Mouse (Mus musculus) forebrain, embryonic 11.5 days (tissue): ENCODE measurements at regions not wholly inside any gene's neighbourhood (a gene's known extent, or its start where the extent isn't known, plus 50 kb on each side); places are given as distances from the start of the nearest gene placed in this dataset.

Experiments used
- ATAC-seq: fragments of 200-750 bp; cut with Nextera tagmentation; replicated peaks from 2 replicates; pipeline ENCODE4 v1.8.0; 2017; ENCODE audit warnings: moderate TSS enrichment; ENCODE audit not compliant: low FRiP score
- DNase-seq: peaks from one replicate; pipeline ENCODE4 v3.0.0-alpha.2; 2017; ENCODE audit warnings: low spot score
- H3K27ac ChIP-seq: fragments of 300-500 bp; sonication (generic); 2 replicates; pipeline ENCODE4 v1.5.1; 2014; ENCODE audit warnings: low read depth, low read length
- H3K27me3 ChIP-seq: fragments of 300-500 bp; sonication (generic); 2 replicates; pipeline ENCODE4 v1.6.1; 2014; ENCODE audit warnings: mild to moderate bottlenecking, low read length, mixed read lengths; ENCODE audit not compliant: control insufficient read depth, insufficient read depth
- H3K36me3 ChIP-seq: fragments of 300-500 bp; sonication (generic); 2 replicates; pipeline ENCODE4 v1.6.1; 2014; ENCODE audit warnings: mild to moderate bottlenecking, low read length, moderate library complexity, mixed read lengths; ENCODE audit not compliant: control insufficient read depth, insufficient read depth
- H3K4me1 ChIP-seq: fragments of 300-500 bp; sonication (generic); replicated peaks from 2 replicates; pipeline ENCODE4 v1.6.1; 2014; ENCODE audit warnings: low read length, mixed read lengths; ENCODE audit not compliant: control insufficient read depth, insufficient read depth
- H3K4me2 ChIP-seq: fragments of 300-500 bp; sonication (generic); 2 replicates; pipeline ENCODE4 v1.6.1; 2014; ENCODE audit warnings: low read depth, mild to moderate bottlenecking, low read length, moderate library complexity, mixed read lengths; ENCODE audit not compliant: severe bottlenecking
- H3K4me3 ChIP-seq: fragments of 300-500 bp; sonication (generic); 2 replicates; pipeline ENCODE4 v1.5.1; 2014; ENCODE audit warnings: low read depth, low read length
- H3K9ac ChIP-seq: fragments of 300-500 bp; sonication (generic); 2 replicates; pipeline ENCODE4 v1.6.1; 2014; ENCODE audit warnings: low read length
- H3K9me3 ChIP-seq: fragments of 300-500 bp; sonication (generic); 2 replicates; pipeline ENCODE4 v1.6.1; 2016; ENCODE audit warnings: low read length, mixed read lengths; ENCODE audit not compliant: control insufficient read depth
- WGBS: fragments of 180-500 bp; shearing (Covaris S2); extraction: QIAGEN DNeasy Blood & Tissue Kit; methylation state at CpG from one replicate; pipeline ENCODE4 v1.1.7; 2014; 5-methylcytosine and 5-hydroxymethylcytosine counted together

DNA sequence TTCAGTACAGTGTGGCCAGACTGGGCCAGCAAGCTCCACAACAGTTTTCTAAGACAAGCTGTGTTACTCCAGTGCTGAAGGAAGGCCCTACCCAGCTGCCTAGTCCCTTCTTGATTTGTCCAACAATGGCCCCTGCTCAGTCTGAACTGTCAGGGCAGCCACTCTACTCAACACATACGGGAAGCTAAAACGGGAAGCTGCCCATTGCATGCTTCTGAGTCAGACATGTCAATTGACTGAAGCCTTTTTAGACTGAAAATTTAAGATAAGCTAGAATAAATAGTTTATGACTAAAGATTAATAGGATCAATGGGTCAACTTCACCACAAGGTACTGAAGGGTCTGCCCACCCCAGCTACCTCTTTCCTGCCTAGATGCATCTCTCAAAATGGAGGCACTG, 181.4 kb upstream of the Cdyl start:
- no peaks in the 10 kb centered on the region for H3K9me3 ChIP-seq
- no peaks in the 10 kb centered on the region for H3K4me1 ChIP-seq
- WGBS, result 93% methylated on average over 2 of the region's 2 CpGs
- H3K27ac ChIP-seq, result no peak overlapping the region
- no peak overlapping the region for H3K4me2 ChIP-seq
- H3K4me3 ChIP-seq, result no peak overlapping the region
- no peak overlapping the region for H3K9ac ChIP-seq
- ATAC-seq (no peak), DNase-seq (no peak)
- no peaks in the 10 kb centered on the region for H3K27me3 ChIP-seq
- H3K36me3 ChIP-seq, result no peaks in the 10 kb centered on the region

GRCm38 (mm10) chr13:35482340-35482739, 177.3 kb upstream of the Cdyl start:
- no peaks in the 10 kb centered on the region for H3K9me3 ChIP-seq
- H3K4me1 ChIP-seq, result no peaks in the 10 kb centered on the region
- H3K4me2 ChIP-seq, result no peak overlapping the region
- H3K9ac ChIP-seq, result no peak overlapping the region
- no peaks in the 10 kb centered on the region for H3K36me3 ChIP-seq
- H3K4me3 ChIP-seq, result no peak overlapping the region
- ATAC-seq (no peak), DNase-seq (no peak)
- WGBS, result 89% methylated on average over 4 of the region's 4 CpGs
- H3K27me3 ChIP-seq, result no peaks in the 10 kb centered on the region
- H3K27ac ChIP-seq, result no peak overlapping the region

DNA sequence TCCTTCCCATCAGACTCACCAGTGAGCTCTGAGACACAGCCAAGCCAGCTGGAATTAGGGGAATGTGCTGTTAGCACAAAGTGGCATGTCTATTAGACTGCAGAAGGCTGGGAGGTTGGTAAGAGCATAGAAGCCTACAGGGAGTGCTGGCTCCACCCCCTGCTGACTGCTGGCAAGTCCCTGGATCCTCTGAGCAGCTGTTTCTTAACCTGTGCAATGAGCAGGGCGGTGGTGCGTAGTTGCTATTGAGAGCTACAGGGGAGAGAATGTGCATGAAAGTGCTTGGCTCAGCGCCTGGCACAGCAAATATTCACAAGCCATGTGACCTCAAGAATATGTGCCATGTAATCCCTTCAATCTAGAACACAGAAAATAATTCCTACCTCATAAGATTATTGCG, 173.5 kb upstream of the Cdyl start:
- WGBS, result 87% methylated on average over 4 of the region's 4 CpGs
- DNase-seq, result no peak
- H3K4me1 ChIP-seq, result no peaks in the 10 kb centered on the region

GRCm38 (mm10) chr13:35499776-35500175, 159.9 kb upstream of the Cdyl start:
- Histone ChIP-seq H3K9me3 (no peaks in the 10 kb centered on the region), H3K27ac (no peak overlapping the region), H3K36me3 (no peaks in the 10 kb centered on the region), H3K4me2 (no peak overlapping the region), H3K27me3 (no peaks in the 10 kb centered on the region), H3K4me3 (no peak overlapping the region), H3K4me1 (no peaks in the 10 kb centered on the region), H3K9ac (no peak overlapping the region)
- 91% methylated on average over 2 of the region's 2 CpGs for WGBS
- no peak for DNase-seq
- no peak for ATAC-seq

More for the DNA sequence above, 173.5 kb upstream of the Cdyl start:
- no peak overlapping the region for H3K4me3 ChIP-seq
- H3K27me3 ChIP-seq, result no peaks in the 10 kb centered on the region
- H3K36me3 ChIP-seq, result no peaks in the 10 kb centered on the region
- H3K9ac ChIP-seq, result no peak overlapping the region
- no peak overlapping the region for H3K4me2 ChIP-seq
- no peaks in the 10 kb centered on the region for H3K9me3 ChIP-seq
- no peak overlapping the region for H3K27ac ChIP-seq
- ATAC-seq, result no peak

GRCm38 (mm10) chr13:35500891-35501290, 158.7 kb upstream of the Cdyl start:
- Histone ChIP-seq H3K27ac (no peak overlapping the region), H3K4me3 (no peak overlapping the region), H3K27me3 (no peaks in the 10 kb centered on the region), H3K36me3 (no peaks in the 10 kb centered on the region), H3K4me1 (no peaks in the 10 kb centered on the region), H3K9ac (no peak overlapping the region), H3K9me3 (no peaks in the 10 kb centered on the region), H3K4me2 (no peak overlapping the region)
- WGBS, result 64% methylated on average over 5 of the region's 5 CpGs
- ATAC-seq (no peak), DNase-seq (no peak)

DNA sequence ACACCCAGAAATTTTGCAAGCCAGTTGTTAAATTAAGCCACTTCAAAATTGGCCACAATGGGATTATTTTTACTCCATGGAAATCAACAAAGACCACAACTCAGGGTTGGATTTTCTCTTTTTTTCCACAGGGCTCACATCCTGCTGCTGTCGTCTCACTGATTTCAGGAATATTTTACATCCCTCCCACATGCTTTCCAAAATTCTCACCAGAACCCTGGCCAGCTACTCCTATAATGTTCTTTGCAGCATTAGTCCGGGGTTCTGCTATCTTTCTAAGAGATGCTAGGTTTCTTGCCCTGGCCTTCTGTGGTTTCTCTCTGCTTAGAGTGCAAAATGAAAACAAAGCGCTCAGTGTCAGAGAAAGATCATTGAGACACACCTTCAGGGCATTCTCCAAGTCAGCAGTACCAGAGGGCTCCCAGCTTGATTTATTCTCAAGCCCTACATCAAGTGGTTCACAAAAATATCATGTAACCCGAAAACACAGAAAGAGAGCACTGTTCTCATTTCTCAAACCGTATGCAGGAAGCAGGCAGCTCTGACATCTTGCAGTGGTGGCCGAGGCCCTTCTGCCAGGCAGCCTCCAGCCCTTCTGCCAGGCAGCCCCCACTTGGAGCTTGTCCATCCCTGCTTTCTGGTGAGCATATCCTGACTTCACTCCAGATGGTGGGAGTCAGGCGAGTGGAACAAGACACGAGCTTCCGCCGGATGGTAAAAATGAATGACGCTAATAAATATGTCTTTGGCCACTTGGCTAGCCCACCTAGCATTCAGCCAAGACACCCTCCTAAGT, 158.1 kb upstream of the Cdyl start:
- no peak for ATAC-seq
- Histone ChIP-seq H3K4me3 (no peak overlapping the region), H3K4me1 (no peaks in the 10 kb centered on the region), H3K27ac (no peak overlapping the region), H3K4me2 (no peak overlapping the region), H3K9me3 (no peaks in the 10 kb centered on the region), H3K27me3 (no peaks in the 10 kb centered on the region), H3K9ac (no peak overlapping the region), H3K36me3 (no peaks in the 10 kb centered on the region)
- DNase-seq, result no peak
- WGBS, result 77% methylated on average over 11 of the region's 11 CpGs

DNA sequence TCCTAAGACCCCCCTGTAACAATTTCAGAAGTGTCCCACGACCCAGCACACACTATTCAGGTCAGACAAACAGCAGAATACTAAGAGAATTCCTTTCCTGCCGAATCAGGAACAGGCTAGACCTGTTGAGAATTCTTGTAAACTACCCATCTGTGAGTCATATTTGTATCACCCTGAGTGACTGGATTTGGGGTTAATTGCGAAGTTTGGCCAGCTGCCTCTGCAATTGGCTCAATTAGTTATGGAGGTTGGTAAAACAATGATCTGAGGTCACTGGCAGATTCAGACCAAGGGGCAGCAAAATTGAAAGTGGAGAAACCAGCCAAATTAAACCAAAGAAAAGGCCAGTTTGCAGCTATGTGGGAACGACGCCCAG, 157.5 kb upstream of the Cdyl start:
- Histone ChIP-seq H3K4me1 (no peaks in the 10 kb centered on the region), H3K9me3 (no peaks in the 10 kb centered on the region), H3K27me3 (no peaks in the 10 kb centered on the region), H3K4me3 (no peak overlapping the region), H3K27ac (no peak overlapping the region), H3K36me3 (no peaks in the 10 kb centered on the region), H3K4me2 (no peak overlapping the region), H3K9ac (no peak overlapping the region)
- ATAC-seq (no peak), DNase-seq (no peak)
- 54% methylated on average over 5 of the region's 5 CpGs for WGBS

DNA sequence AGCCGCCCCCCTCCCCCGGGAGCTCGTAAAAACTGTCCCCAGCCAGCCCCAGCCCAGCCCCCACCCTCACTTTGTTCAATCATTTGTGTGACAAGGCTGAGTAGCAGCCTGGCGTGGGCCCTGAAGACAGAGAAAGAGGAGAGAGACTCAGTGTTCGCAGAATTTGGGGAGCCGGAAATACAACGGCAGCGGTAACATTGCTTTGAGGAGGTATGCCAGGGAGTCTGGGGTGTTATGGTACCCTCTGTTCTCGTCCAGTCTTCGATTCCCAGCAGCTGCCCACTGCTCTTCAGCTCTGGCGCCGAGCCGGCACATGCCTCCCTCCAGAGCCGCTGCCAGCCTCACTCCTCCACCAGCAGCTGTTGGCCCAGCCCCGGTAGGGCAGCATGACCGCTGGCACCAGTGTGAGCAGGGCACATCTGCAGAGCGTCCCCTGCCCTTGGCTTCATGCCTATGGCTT, 156.2 kb upstream of the Cdyl start:
- no peaks in the 10 kb centered on the region for H3K4me1 ChIP-seq
- H3K36me3 ChIP-seq, result no peaks in the 10 kb centered on the region
- H3K4me3 ChIP-seq, result no peak overlapping the region
- no peak for DNase-seq
- no peak overlapping the region for H3K9ac ChIP-seq
- H3K4me2 ChIP-seq, result no peak overlapping the region
- ATAC-seq, result no peak
- no peak overlapping the region for H3K27ac ChIP-seq
- no peaks in the 10 kb centered on the region for H3K27me3 ChIP-seq
- 79% methylated on average over 17 of the region's 17 CpGs for WGBS
- no peaks in the 10 kb centered on the region for H3K9me3 ChIP-seq

DNA sequence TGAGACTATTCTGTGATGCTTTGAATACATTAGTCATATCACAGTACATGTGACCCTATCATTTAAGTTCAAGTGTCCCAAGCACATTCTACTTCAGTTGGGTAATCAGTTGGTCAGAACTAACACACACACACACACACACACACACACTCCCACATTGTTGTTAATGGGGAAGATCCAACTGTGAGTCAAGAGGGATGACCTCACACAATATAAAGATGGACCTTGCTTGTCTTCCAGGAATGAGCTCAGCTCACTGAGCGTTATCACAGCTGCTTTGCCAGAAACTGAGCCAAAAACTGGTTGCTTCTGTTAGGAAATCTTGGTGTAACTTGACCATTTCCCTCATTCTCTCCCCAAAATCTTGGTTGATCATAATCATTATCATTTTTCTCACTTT, 152.4 kb upstream of the Cdyl start:
- Histone ChIP-seq H3K4me3 (no peak overlapping the region), H3K9ac (no peak overlapping the region), H3K9me3 (no peaks in the 10 kb centered on the region), H3K36me3 (no peaks in the 10 kb centered on the region), H3K27me3 (no peaks in the 10 kb centered on the region), H3K27ac (no peak overlapping the region), H3K4me2 (no peak overlapping the region), H3K4me1 (no peaks in the 10 kb centered on the region)
- 71% methylated on average over 1 of the region's 1 CpGs for WGBS
- ATAC-seq (no peak), DNase-seq (no peak)
